Mouse (Mus musculus): Measurements from ENCODE around the gene Cacna2d1. TPM values are rescaled to one million over a fixed set of nuclear protein-coding genes. Genes with fewer than 3 reads are reported as not detected.

Gene Cacna2d1
- polyA plus RNA-seq, 1 experiment, result 27.2 TPM

- peak overlapping the region; percentile 10 for H3K4me2 ChIP-seq (ENCODE audit: low read depth)
Measured at GRCm38 (mm10) chr5:16092540-16092939, 158.0 kb downstream of the Cacna2d1 start.

DNA sequence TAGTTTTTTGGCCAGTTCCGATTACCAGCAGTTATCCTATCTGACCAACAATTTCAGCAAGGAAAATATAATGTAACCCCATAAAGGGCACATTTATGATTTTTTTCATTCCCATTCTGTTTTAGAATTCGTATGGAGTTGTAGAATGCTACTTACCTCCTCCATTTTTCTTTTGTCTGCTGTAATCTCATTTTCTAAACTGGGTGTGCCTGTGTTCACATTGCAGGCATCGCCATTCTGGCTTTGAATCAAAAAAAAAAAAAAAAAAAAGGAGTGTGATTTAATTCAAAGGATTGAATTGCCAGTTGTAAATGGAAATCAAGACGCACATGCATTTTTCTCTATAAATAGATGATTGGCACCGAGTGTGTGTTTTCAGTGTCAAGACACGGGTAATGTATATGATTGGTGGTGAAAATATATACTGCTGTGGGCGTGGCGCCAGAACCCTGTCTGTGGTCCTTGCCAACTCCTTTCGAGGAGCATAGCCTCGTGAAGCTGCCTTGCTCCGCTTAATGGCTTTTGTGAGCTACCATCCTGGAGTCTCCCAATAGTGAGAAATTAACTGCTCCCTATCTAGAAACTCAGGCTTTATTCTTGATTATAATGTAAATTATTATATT is 158.7 kb downstream of the Cacna2d1 start:
- H3ac ChIP-seq (ENCODE audit: control insufficient read depth, insufficient read length), result no peak overlapping the region
- H3K36me3 ChIP-seq (ENCODE audit: control insufficient read depth, insufficient read depth), result no peaks in the 10 kb centered on the region
- H3K79me2 ChIP-seq (ENCODE audit: control insufficient read depth, insufficient read depth), result peaks cover 4% of the 10 kb centered on the region
- TF ChIP-seq TCF12 (IDR thresholded peaks at IDR 0.05; ENCODE audit: insufficient read depth, poor library complexity, severe bottlenecking) (no peak), CEBPB (IDR thresholded peaks at IDR 0.05; ENCODE audit: insufficient read depth, poor library complexity, severe bottlenecking) (no peak), REST (IDR thresholded peaks at IDR 0.05; ENCODE audit: insufficient read depth, insufficient read length) (no peak), USF1 (IDR thresholded peaks at IDR 0.05; ENCODE audit: low read depth) (no peak), POLR2A (IDR thresholded peaks at IDR 0.05; ENCODE audit: insufficient read length, low read depth) (no peak), MYOD1 (IDR thresholded peaks at IDR 0.05; ENCODE audit: control insufficient read depth in 1 of 3, insufficient read length in 2 of 3, low read depth in 2 of 3) (no peak), MYOG (IDR thresholded peaks at IDR 0.05; ENCODE audit: control insufficient read depth in 1 of 3, insufficient read depth in 1 of 3, insufficient read length in 2 of 3, low read depth in 2 of 3) (no peak), TCF3 (IDR thresholded peaks at IDR 0.05; ENCODE audit: insufficient read length, low read depth) (no peak), E2F4 (IDR thresholded peaks at IDR 0.05; ENCODE audit: insufficient read depth) (no peak), SRF (IDR thresholded peaks at IDR 0.05; ENCODE audit: control insufficient read depth, insufficient read length, low read depth) (no peak), POLR2AphosphoS2 (IDR thresholded peaks at IDR 0.05; ENCODE audit: insufficient read length, low read depth) (no peak), MAX (IDR thresholded peaks at IDR 0.05; ENCODE audit: low read depth) (no peak)
- no peaks in the 10 kb centered on the region for H3K27me3 ChIP-seq (ENCODE audit: control insufficient read depth, insufficient read depth, insufficient read length)
- H3K4me2 ChIP-seq (ENCODE audit: low read depth), result peak overlapping the region; percentile 10
- H3K4me3 ChIP-seq, result no peak overlapping the region

More at GRCm38 (mm10) chr5:16092540-16092939, 158.0 kb downstream of the Cacna2d1 start:
- H3K36me3 ChIP-seq (ENCODE audit: control insufficient read depth, insufficient read depth), result no peaks in the 10 kb centered on the region
- H3K4me3 ChIP-seq, result no peak overlapping the region
- no peaks in the 10 kb centered on the region for H3K27me3 ChIP-seq (ENCODE audit: control insufficient read depth, insufficient read depth, insufficient read length)
- TF ChIP-seq TCF3 (IDR thresholded peaks at IDR 0.05; ENCODE audit: insufficient read length, low read depth) (no peak), E2F4 (IDR thresholded peaks at IDR 0.05; ENCODE audit: insufficient read depth) (no peak), MYOG (IDR thresholded peaks at IDR 0.05; ENCODE audit: control insufficient read depth in 1 of 3, insufficient read depth in 1 of 3, insufficient read length in 2 of 3, low read depth in 2 of 3) (peak in 1 of 3 experiments; percentile 35), MYOD1 (IDR thresholded peaks at IDR 0.05; ENCODE audit: control insufficient read depth in 1 of 3, insufficient read length in 2 of 3, low read depth in 2 of 3) (peak in 1 of 3 experiments; percentile 64)
- peaks cover 4% of the 10 kb centered on the region for H3K79me2 ChIP-seq (ENCODE audit: control insufficient read depth, insufficient read depth)
- no peak overlapping the region for H3ac ChIP-seq (ENCODE audit: control insufficient read depth, insufficient read length)

GRCm38 (mm10) chr5:16095345-16095744 is 160.9 kb downstream of the Cacna2d1 start:
- Histone ChIP-seq H3K79me2 (ENCODE audit: control insufficient read depth, insufficient read depth) (peaks cover 4% of the 10 kb centered on the region), H3K4me2 (ENCODE audit: low read depth) (no peak overlapping the region), H3K4me3 (no peak overlapping the region), H3K36me3 (ENCODE audit: control insufficient read depth, insufficient read depth) (no peaks in the 10 kb centered on the region), H3K27me3 (ENCODE audit: control insufficient read depth, insufficient read depth, insufficient read length) (no peaks in the 10 kb centered on the region), H3ac (ENCODE audit: control insufficient read depth, insufficient read length) (no peak overlapping the region)
- TF ChIP-seq MYOD1 (IDR thresholded peaks at IDR 0.05; ENCODE audit: control insufficient read depth in 1 of 3, insufficient read length in 2 of 3, low read depth in 2 of 3) (no peak), TCF3 (IDR thresholded peaks at IDR 0.05; ENCODE audit: insufficient read length, low read depth) (no peak), MAX (IDR thresholded peaks at IDR 0.05; ENCODE audit: low read depth) (no peak), E2F4 (IDR thresholded peaks at IDR 0.05; ENCODE audit: insufficient read depth) (no peak), POLR2A (IDR thresholded peaks at IDR 0.05; ENCODE audit: insufficient read length, low read depth) (no peak), USF1 (IDR thresholded peaks at IDR 0.05; ENCODE audit: low read depth) (no peak), MYOG (IDR thresholded peaks at IDR 0.05; ENCODE audit: control insufficient read depth in 1 of 3, insufficient read depth in 1 of 3, insufficient read length in 2 of 3, low read depth in 2 of 3) (no peak), TCF12 (IDR thresholded peaks at IDR 0.05; ENCODE audit: insufficient read depth, poor library complexity, severe bottlenecking) (no peak), POLR2AphosphoS2 (IDR thresholded peaks at IDR 0.05; ENCODE audit: insufficient read length, low read depth) (no peak), SRF (IDR thresholded peaks at IDR 0.05; ENCODE audit: control insufficient read depth, insufficient read length, low read depth) (no peak), REST (IDR thresholded peaks at IDR 0.05; ENCODE audit: insufficient read depth, insufficient read length) (no peak), CEBPB (IDR thresholded peaks at IDR 0.05; ENCODE audit: insufficient read depth, poor library complexity, severe bottlenecking) (no peak)

GRCm38 (mm10) chr5:16098766-16099165 is 164.3 kb downstream of the Cacna2d1 start:
- H3K4me3 ChIP-seq, result no peak overlapping the region

DNA sequence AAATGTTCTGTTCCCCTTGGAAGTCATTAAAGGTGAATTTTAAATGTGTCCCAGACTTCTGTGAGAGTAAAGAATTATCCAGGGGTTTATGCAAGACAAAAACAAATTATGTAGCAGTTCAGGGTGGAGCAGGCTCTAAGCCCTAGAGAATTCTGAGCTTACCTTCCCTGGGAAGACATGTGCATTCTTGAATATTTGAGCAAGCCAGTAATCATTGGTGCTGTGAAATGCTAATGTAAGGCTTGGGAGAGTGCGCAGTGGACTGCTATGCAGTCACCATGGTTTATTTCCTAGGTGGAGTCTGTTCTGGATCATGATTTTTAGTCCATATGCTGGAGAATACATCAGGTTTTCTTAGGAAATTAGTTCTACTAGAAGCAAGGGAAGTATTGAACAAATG is 167.3 kb downstream of the Cacna2d1 start:
- H3K4me2 ChIP-seq (ENCODE audit: low read depth), result no peak overlapping the region
- no peaks in the 10 kb centered on the region for H3K79me2 ChIP-seq (ENCODE audit: control insufficient read depth, insufficient read depth)
- TF ChIP-seq REST (IDR thresholded peaks at IDR 0.05; ENCODE audit: insufficient read depth, insufficient read length) (no peak), USF1 (IDR thresholded peaks at IDR 0.05; ENCODE audit: low read depth) (no peak), TCF12 (IDR thresholded peaks at IDR 0.05; ENCODE audit: insufficient read depth, poor library complexity, severe bottlenecking) (no peak), SRF (IDR thresholded peaks at IDR 0.05; ENCODE audit: control insufficient read depth, insufficient read length, low read depth) (no peak), POLR2A (IDR thresholded peaks at IDR 0.05; ENCODE audit: insufficient read length, low read depth) (no peak), POLR2AphosphoS2 (IDR thresholded peaks at IDR 0.05; ENCODE audit: insufficient read length, low read depth) (no peak), MYOG (IDR thresholded peaks at IDR 0.05; ENCODE audit: control insufficient read depth in 1 of 3, insufficient read depth in 1 of 3, insufficient read length in 2 of 3, low read depth in 2 of 3) (no peak), TCF3 (IDR thresholded peaks at IDR 0.05; ENCODE audit: insufficient read length, low read depth) (no peak), MYOD1 (IDR thresholded peaks at IDR 0.05; ENCODE audit: control insufficient read depth in 1 of 3, insufficient read length in 2 of 3, low read depth in 2 of 3) (no peak), E2F4 (IDR thresholded peaks at IDR 0.05; ENCODE audit: insufficient read depth) (no peak), CEBPB (IDR thresholded peaks at IDR 0.05; ENCODE audit: insufficient read depth, poor library complexity, severe bottlenecking) (no peak), MAX (IDR thresholded peaks at IDR 0.05; ENCODE audit: low read depth) (no peak)

More at GRCm38 (mm10) chr5:16098766-16099165, 164.3 kb downstream of the Cacna2d1 start:
- no peaks in the 10 kb centered on the region for H3K27me3 ChIP-seq (ENCODE audit: control insufficient read depth, insufficient read depth, insufficient read length)
- TF ChIP-seq SRF (IDR thresholded peaks at IDR 0.05; ENCODE audit: control insufficient read depth, insufficient read length, low read depth), result no peak
- TF ChIP-seq MYOG (IDR thresholded peaks at IDR 0.05; ENCODE audit: control insufficient read depth in 1 of 3, insufficient read depth in 1 of 3, insufficient read length in 2 of 3, low read depth in 2 of 3), result no peak
- TF ChIP-seq MYOD1 (IDR thresholded peaks at IDR 0.05; ENCODE audit: control insufficient read depth in 1 of 3, insufficient read length in 2 of 3, low read depth in 2 of 3), result no peak
- TF ChIP-seq TCF12 (IDR thresholded peaks at IDR 0.05; ENCODE audit: insufficient read depth, poor library complexity, severe bottlenecking), result no peak
- no peak for TF ChIP-seq REST (IDR thresholded peaks at IDR 0.05; ENCODE audit: insufficient read depth, insufficient read length)
- H3ac ChIP-seq (ENCODE audit: control insufficient read depth, insufficient read length), result no peak overlapping the region
- no peaks in the 10 kb centered on the region for H3K36me3 ChIP-seq (ENCODE audit: control insufficient read depth, insufficient read depth)
- H3K4me2 ChIP-seq (ENCODE audit: low read depth), result no peak overlapping the region
- no peaks in the 10 kb centered on the region for H3K79me2 ChIP-seq (ENCODE audit: control insufficient read depth, insufficient read depth)

More for the DNA sequence above, 167.3 kb downstream of the Cacna2d1 start:
- Histone ChIP-seq H3K36me3 (ENCODE audit: control insufficient read depth, insufficient read depth) (no peaks in the 10 kb centered on the region), H3ac (ENCODE audit: control insufficient read depth, insufficient read length) (no peak overlapping the region), H3K27me3 (ENCODE audit: control insufficient read depth, insufficient read depth, insufficient read length) (no peaks in the 10 kb centered on the region), H3K4me3 (no peak overlapping the region)
